Mouse (Mus musculus): Measurements from ENCODE around the gene Ppp2r2d. TPM values are rescaled to one million over a fixed set of nuclear protein-coding genes. Genes with fewer than 3 reads are reported as not detected.

Ppp2r2d gene
- polyA plus RNA-seq, 1 experiment, result 24.2 TPM

DNA sequence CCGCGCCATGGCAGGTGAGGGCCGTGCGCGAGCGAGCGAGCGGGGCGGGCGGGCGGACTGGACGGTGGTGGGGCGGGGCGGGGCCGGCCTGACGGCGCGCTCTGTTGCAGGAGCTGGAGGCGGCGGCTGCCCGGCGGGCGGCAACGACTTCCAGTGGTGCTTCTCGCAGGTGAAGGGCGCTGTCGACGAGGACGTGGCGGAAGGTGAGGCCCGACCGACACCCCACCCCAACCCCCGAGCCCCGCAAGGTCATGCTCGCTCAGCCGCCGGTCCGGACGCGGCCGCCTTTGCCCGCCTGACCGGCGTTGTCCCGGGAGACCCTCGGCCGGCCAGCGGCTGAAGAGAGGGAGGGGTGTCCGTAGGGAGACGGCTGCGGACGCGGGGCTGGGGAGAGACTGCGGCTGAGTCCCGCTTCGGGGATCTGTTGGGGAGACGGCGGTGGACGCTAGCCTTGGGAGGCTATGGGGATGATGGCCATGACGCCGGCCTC, 668 bp downstream of the Ppp2r2d start:
- DNase-seq, result no peak
- WGBS, result under 1% methylated on average over 61 of the region's 61 CpGs

DNA sequence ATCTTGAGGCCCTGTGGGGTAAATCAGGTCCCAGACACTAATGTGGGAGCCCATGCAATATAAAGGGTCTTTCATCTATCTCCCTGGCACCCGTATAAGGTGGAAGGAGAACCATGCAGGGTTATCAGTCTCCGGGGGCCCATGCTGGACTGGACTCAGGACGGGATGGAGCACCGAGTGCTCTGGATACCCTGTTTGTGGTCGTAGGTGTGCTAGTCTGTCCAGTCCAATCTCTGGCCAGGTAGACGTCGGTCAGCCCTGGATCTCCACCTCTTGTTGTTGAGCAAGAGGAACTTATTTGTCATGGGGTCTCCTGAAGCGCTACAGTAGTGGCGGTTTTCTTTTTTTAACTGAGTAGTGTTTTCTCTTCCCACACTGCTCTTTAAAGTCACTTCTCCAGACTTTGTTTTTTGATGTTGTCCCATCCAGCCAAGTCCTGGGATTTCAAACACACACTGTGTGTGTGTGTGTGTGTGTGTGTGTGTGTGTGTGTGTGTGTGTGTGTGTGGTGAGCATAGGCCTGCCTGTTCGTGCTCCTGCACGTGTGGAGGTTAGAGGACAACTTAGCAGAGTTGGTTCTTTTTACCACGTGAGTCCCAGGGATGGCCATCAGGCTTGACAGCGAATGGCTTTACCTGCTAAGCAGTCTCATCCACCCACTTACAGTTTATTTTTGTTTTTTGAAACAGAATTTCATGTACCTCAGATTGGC, 1.6 kb downstream of the Ppp2r2d start:
- TF ChIP-seq POLR2A (IDR thresholded peaks at IDR 0.05; ENCODE audit: low read depth, low read length) (no peak), CTCF (conservative IDR thresholded peaks at IDR 0.05; ENCODE audit: insufficient read depth, insufficient read length, low read depth, low read length) (no peak)
- no peaks in the 10 kb centered on the region for H3K27me3 ChIP-seq (replicated peaks; ENCODE audit: control insufficient read depth, insufficient read depth, low read length)
- peak; percentile 12 for DNase-seq
- WGBS, result 15% methylated on average over 13 of the region's 13 CpGs
- no peak overlapping the region for H3K27ac ChIP-seq (ENCODE audit: insufficient read depth, low read depth, low read length)
- H3K4me3 ChIP-seq (ENCODE audit: insufficient read depth, low read depth, low read length), result peak overlapping the region; percentile 66
- H3K4me1 ChIP-seq (ENCODE audit: control insufficient read depth, insufficient read depth, low read length), result peaks cover 24% of the 10 kb centered on the region
- H3K36me3 ChIP-seq (ENCODE audit: control insufficient read depth, insufficient read depth, low read length), result no peaks in the 10 kb centered on the region

More for the DNA sequence above, 668 bp downstream of the Ppp2r2d start:
- peaks cover 24% of the 10 kb centered on the region for H3K4me1 ChIP-seq (ENCODE audit: control insufficient read depth, insufficient read depth, low read length)
- H3K27ac ChIP-seq (ENCODE audit: insufficient read depth, low read depth, low read length), result peak overlapping the region; percentile 59
- peak overlapping the region; percentile 66 for H3K4me3 ChIP-seq (ENCODE audit: insufficient read depth, low read depth, low read length)
- TF ChIP-seq POLR2A (IDR thresholded peaks at IDR 0.05; ENCODE audit: low read depth, low read length) (no peak), CTCF (conservative IDR thresholded peaks at IDR 0.05; ENCODE audit: insufficient read depth, insufficient read length, low read depth, low read length) (no peak)
- H3K36me3 ChIP-seq (ENCODE audit: control insufficient read depth, insufficient read depth, low read length), result no peaks in the 10 kb centered on the region
- no peaks in the 10 kb centered on the region for H3K27me3 ChIP-seq (replicated peaks; ENCODE audit: control insufficient read depth, insufficient read depth, low read length)

DNA sequence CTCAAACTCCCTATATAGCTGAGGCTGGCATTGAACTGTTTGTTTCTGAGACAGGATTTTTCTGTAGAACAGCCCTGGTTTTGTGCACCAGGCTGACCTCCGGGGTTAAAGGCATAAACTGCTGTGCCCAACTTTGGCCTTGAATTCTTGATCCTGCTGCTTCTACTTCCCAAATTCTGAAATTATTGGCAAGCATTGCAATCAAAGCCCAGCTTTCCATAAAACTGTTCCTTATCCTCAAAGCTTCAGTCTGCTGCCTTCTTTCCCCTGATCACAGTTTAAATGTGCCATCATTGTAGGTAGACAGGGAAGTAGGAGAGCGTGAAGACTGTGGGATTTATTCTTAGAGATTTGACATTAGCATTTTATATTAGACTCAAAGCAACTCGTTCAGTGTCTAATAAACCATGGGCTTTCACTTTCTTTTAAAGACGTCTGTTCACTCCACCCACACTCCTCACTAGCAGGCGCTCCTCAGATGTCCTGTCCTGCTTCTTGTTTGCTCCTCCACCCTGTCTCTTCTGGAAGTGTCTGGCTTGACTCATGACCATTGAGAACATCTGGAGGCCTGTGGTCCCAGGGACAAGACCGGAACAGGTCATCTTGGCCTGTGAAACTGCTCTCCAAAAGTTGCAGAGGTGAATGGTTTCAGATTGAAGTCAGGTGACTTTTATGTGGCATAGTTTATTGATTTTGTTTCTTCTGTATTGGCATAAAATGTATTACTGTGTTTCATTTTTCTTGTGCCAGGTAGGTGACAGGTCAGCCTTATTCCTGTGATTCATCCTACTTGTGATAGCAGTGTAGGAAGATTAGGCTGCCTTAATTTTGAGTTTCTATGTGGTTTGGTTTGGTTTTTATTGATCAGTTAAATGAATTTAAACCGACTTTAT, 2.4 kb downstream of the Ppp2r2d start:
- Histone ChIP-seq H3K27me3 (replicated peaks; ENCODE audit: control insufficient read depth, insufficient read depth, low read length) (no peaks in the 10 kb centered on the region), H3K27ac (ENCODE audit: insufficient read depth, low read depth, low read length) (no peak overlapping the region), H3K36me3 (ENCODE audit: control insufficient read depth, insufficient read depth, low read length) (no peaks in the 10 kb centered on the region), H3K4me3 (ENCODE audit: insufficient read depth, low read depth, low read length) (no peak overlapping the region), H3K4me1 (ENCODE audit: control insufficient read depth, insufficient read depth, low read length) (peaks cover 30% of the 10 kb centered on the region)
- TF ChIP-seq CTCF (conservative IDR thresholded peaks at IDR 0.05; ENCODE audit: insufficient read depth, insufficient read length, low read depth, low read length) (no peak), POLR2A (IDR thresholded peaks at IDR 0.05; ENCODE audit: low read depth, low read length) (no peak)
- DNase-seq, result no peak
- WGBS, result 57% methylated on average over 7 of the region's 7 CpGs

DNA sequence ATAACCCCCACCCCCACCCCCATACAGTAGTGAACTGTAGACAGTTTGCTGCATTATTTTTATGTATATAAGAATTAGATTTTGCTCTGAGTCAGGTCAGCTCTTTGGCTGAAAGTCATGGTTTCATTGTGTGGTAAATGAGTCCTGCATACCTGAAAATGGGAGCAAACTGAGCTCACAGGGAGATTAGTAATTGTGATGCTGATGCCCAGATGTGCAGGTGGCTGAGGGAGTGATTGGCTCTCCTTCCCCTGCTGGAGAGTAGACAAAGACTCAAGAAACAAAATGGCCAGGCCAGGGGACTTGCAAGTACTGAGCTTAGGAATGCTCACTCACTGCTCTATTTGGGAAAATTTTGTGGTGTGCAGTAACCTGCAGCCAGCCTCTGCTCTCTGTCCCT, 4.2 kb downstream of the Ppp2r2d start:
- no peak overlapping the region for H3K27ac ChIP-seq (ENCODE audit: insufficient read depth, low read depth, low read length)
- H3K36me3 ChIP-seq (ENCODE audit: control insufficient read depth, insufficient read depth, low read length), result no peaks in the 10 kb centered on the region
- TF ChIP-seq POLR2A (IDR thresholded peaks at IDR 0.05; ENCODE audit: low read depth, low read length) (no peak), CTCF (conservative IDR thresholded peaks at IDR 0.05; ENCODE audit: insufficient read depth, insufficient read length, low read depth, low read length) (no peak)
- H3K27me3 ChIP-seq (replicated peaks; ENCODE audit: control insufficient read depth, insufficient read depth, low read length), result no peaks in the 10 kb centered on the region
- H3K4me1 ChIP-seq (ENCODE audit: control insufficient read depth, insufficient read depth, low read length), result peaks cover 29% of the 10 kb centered on the region
- no peak for DNase-seq
- H3K4me3 ChIP-seq (ENCODE audit: insufficient read depth, low read depth, low read length), result no peak overlapping the region

DNA sequence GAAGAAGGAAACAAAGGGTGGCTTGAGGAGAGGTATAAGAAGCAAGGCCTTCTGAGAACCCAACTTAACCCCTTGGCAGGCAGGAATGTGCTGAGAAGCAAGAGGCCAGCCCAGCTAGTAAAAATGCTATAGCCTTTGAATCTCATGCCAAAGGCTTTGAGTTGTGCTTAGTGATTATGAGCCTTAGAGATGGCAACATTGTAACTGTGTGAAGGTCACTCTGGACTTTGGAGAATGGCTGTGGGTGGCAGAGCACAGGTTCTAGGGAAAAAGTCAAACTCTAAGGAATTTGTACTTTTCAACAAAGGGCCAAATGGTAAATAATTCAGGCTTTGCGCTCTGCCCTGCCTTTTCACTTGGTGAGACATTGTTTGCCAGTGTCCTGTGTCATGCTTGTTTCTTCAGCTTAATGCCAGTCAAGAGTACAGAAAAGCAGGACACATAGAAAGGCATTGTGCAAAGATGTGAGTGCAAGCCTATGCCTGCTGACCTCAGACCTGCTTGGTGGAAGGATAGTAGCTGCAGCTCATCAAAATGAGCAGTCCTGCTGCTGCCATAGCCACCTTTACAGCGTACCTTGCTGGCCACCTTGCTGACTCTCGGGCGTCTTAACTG, 7.6 kb downstream of the Ppp2r2d start:
- Histone ChIP-seq H3K4me3 (ENCODE audit: insufficient read depth, low read depth, low read length) (no peak overlapping the region), H3K4me1 (ENCODE audit: control insufficient read depth, insufficient read depth, low read length) (peaks cover 14% of the 10 kb centered on the region), H3K36me3 (ENCODE audit: control insufficient read depth, insufficient read depth, low read length) (no peaks in the 10 kb centered on the region), H3K27ac (ENCODE audit: insufficient read depth, low read depth, low read length) (peak overlapping the region; percentile 13; the same call in 1 of the 2 replicates), H3K27me3 (replicated peaks; ENCODE audit: control insufficient read depth, insufficient read depth, low read length) (no peaks in the 10 kb centered on the region)
- 84% methylated on average over 4 of the region's 4 CpGs for WGBS
- TF ChIP-seq POLR2A (IDR thresholded peaks at IDR 0.05; ENCODE audit: low read depth, low read length) (no peak), CTCF (conservative IDR thresholded peaks at IDR 0.05; ENCODE audit: insufficient read depth, insufficient read length, low read depth, low read length) (no peak)
- peak; percentile 38 for DNase-seq

DNA sequence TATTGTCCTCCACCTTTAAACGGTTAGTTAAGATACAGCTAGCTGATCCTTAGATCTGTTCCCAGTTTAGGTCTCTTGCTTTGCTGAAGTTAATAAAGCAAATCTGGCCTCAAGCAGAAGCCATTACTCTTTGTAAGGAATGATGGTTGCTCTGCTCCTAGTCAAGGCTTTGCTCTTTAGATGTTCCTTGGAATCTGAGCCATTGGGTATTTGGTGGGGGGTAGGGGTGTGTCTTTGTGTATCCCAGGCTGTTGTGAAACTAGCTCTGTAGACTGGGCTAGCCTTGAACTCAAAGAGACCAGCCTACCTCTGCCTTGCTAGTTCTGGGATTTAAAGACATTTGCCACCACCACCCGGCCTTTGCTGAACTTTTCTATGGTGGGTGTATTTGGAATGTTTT, 8.3 kb downstream of the Ppp2r2d start:
- DNase-seq, result no peak
- no peak overlapping the region for H3K4me3 ChIP-seq (ENCODE audit: insufficient read depth, low read depth, low read length)
- 84% methylated on average over 2 of the region's 2 CpGs for WGBS
- H3K27ac ChIP-seq (ENCODE audit: insufficient read depth, low read depth, low read length), result no peak overlapping the region
- H3K27me3 ChIP-seq (replicated peaks; ENCODE audit: control insufficient read depth, insufficient read depth, low read length), result no peaks in the 10 kb centered on the region
- H3K4me1 ChIP-seq (ENCODE audit: control insufficient read depth, insufficient read depth, low read length), result peaks cover 14% of the 10 kb centered on the region
- no peaks in the 10 kb centered on the region for H3K36me3 ChIP-seq (ENCODE audit: control insufficient read depth, insufficient read depth, low read length)
- TF ChIP-seq POLR2A (IDR thresholded peaks at IDR 0.05; ENCODE audit: low read depth, low read length) (no peak), CTCF (conservative IDR thresholded peaks at IDR 0.05; ENCODE audit: insufficient read depth, insufficient read length, low read depth, low read length) (no peak)
